Mouse (Mus musculus) testis, adult 2 months (tissue): ENCODE data around the gene Tspan5.

Experiments used
- CTCF ChIP-seq: fragments of 200-500 bp; IDR thresholded peaks from 2 replicates; pipeline ENCODE4 v1.5.1; 2012; ENCODE audit warnings: low read depth, mild to moderate bottlenecking, inconsistent platforms, low read length, moderate library complexity; ENCODE audit not compliant: control insufficient read depth, insufficient read depth, insufficient replicate concordance
- POLR2A ChIP-seq: fragments of 200-500 bp; IDR thresholded peaks from 2 replicates; pipeline ENCODE4 v1.6.1; 2012; ENCODE audit warnings: low read depth, mild to moderate bottlenecking, inconsistent platforms, low read length, moderate library complexity; ENCODE audit not compliant: control insufficient read depth

- TF ChIP-seq CTCF (no peak), POLR2A (no peak)
Measured at GRCm38 (mm10) chr3:138763941-138764340, 21.9 kb downstream of the Tspan5 start.
